Mouse (Mus musculus): ENCODE data around the gene Ate1. TPM values are rescaled to one million over a fixed set of nuclear protein-coding genes. Genes with fewer than 3 reads are reported as not detected.

Gene Ate1
- 58.5 and 68.6 TPM in 2 replicates for polyA plus RNA-seq (2015; fragmentation: Nextera tagmentation; extraction: Ambion mirVana)

- Histone ChIP-seq H3K9ac (replicated peaks; ENCODE audit: low read length) (peak within 1 kb of the TSS; percentile 97), H3K4me2 (replicated peaks; ENCODE audit: low read depth, low read length) (peak within 1 kb of the TSS; percentile 89), H3K4me1 (ENCODE audit: insufficient read depth, low read length) (peaks cover 25% of the 10 kb centered on the region), H3K27me3 (ENCODE audit: insufficient read depth, low read length) (no peaks in the 10 kb centered on the region), H3K9me3 (ENCODE audit: low read length) (no peaks in the 10 kb centered on the region), H3K36me3 (ENCODE audit: insufficient read depth, low read length) (0 out of 2 replicates have a peak, but pooled peaks cover 1% of the 10 kb centered on the region), H3K27ac (ENCODE audit: low read length) (peak within 1 kb of the TSS; percentile 99), H3K4me3 (ENCODE audit: low read length) (peak within 1 kb of the TSS; percentile 94)
- WGBS, result 14% methylated on average over 20 of the region's 20 CpGs
- peak; percentile 0; the same call in 1 of the 2 replicates for ATAC-seq (ENCODE audit: low FRiP score, low TSS enrichment)
These were observed at the start of gene Ate1 for GRCm38 (mm10) chr7:130520049-130520425. Gene Ate1, minus strand, starts transcription at chr7:130520369.

- Histone ChIP-seq H3K4me1 (ENCODE audit: insufficient read depth, low read length) (peaks cover 12% of the 10 kb centered on the region; the same call in 1 of the 2 replicates), H3K27ac (ENCODE audit: low read length) (no peak overlapping the region), H3K4me2 (replicated peaks; ENCODE audit: low read depth, low read length) (no peak overlapping the region), H3K27me3 (ENCODE audit: insufficient read depth, low read length) (no peaks in the 10 kb centered on the region), H3K36me3 (ENCODE audit: insufficient read depth, low read length) (no peaks in the 10 kb centered on the region), H3K4me3 (ENCODE audit: low read length) (no peak overlapping the region), H3K9me3 (ENCODE audit: low read length) (no peaks in the 10 kb centered on the region), H3K9ac (replicated peaks; ENCODE audit: low read length) (no peak overlapping the region)
- peak; percentile 23; the same call in 1 of the 2 replicates for ATAC-seq (ENCODE audit: low FRiP score, low TSS enrichment)
- WGBS, result 41% methylated on average over 9 of the region's 9 CpGs
These were observed 48.7 kb upstream of the Ate1 start for GRCm38 (mm10) chr7:130568783-130569436.

- H3K9me3 ChIP-seq (ENCODE audit: low read length), result no peaks in the 10 kb centered on the region
- no peak overlapping the region for H3K27ac ChIP-seq (ENCODE audit: low read length)
- 0 out of 2 replicates have a peak, but pooled peaks cover 3% of the 10 kb centered on the region for H3K4me1 ChIP-seq (ENCODE audit: insufficient read depth, low read length)
- no peaks in the 10 kb centered on the region for H3K36me3 ChIP-seq (ENCODE audit: insufficient read depth, low read length)
- 75% methylated on average over 3 of the region's 3 CpGs for WGBS
- H3K27me3 ChIP-seq (ENCODE audit: insufficient read depth, low read length), result no peaks in the 10 kb centered on the region
- no peak overlapping the region for H3K4me3 ChIP-seq (ENCODE audit: low read length)
- no peak overlapping the region for H3K9ac ChIP-seq (replicated peaks; ENCODE audit: low read length)
- H3K4me2 ChIP-seq (replicated peaks; ENCODE audit: low read depth, low read length), result no peak overlapping the region
- ATAC-seq (ENCODE audit: low FRiP score, low TSS enrichment), result no peak
These were observed 44.4 kb upstream of the Ate1 start for GRCm38 (mm10) chr7:130564596-130564995.

GRCm38 (mm10) chr7:130563880-130564279, 43.7 kb upstream of the Ate1 start:
- H3K27ac ChIP-seq (ENCODE audit: low read length), result no peak overlapping the region
- no peak overlapping the region for H3K4me3 ChIP-seq (ENCODE audit: low read length)
- H3K36me3 ChIP-seq (ENCODE audit: insufficient read depth, low read length), result no peaks in the 10 kb centered on the region
- no peaks in the 10 kb centered on the region for H3K27me3 ChIP-seq (ENCODE audit: insufficient read depth, low read length)
- no peaks in the 10 kb centered on the region for H3K4me1 ChIP-seq (ENCODE audit: insufficient read depth, low read length)
- H3K9ac ChIP-seq (replicated peaks; ENCODE audit: low read length), result no peak overlapping the region
- 65% methylated on average over 4 of the region's 4 CpGs for WGBS
- no peaks in the 10 kb centered on the region for H3K9me3 ChIP-seq (ENCODE audit: low read length)
- no peak for ATAC-seq (ENCODE audit: low FRiP score, low TSS enrichment)
- no peak overlapping the region for H3K4me2 ChIP-seq (replicated peaks; ENCODE audit: low read depth, low read length)

- no peaks in the 10 kb centered on the region for H3K36me3 ChIP-seq (ENCODE audit: insufficient read depth, low read length)
- H3K9me3 ChIP-seq (ENCODE audit: low read length), result no peaks in the 10 kb centered on the region
- 90% methylated on average over 4 of the region's 4 CpGs for WGBS
- no peak overlapping the region for H3K9ac ChIP-seq (replicated peaks; ENCODE audit: low read length)
- ATAC-seq (ENCODE audit: low FRiP score, low TSS enrichment), result no peak
- H3K4me3 ChIP-seq (ENCODE audit: low read length), result no peak overlapping the region
- H3K4me2 ChIP-seq (replicated peaks; ENCODE audit: low read depth, low read length), result no peak overlapping the region
- no peak overlapping the region for H3K27ac ChIP-seq (ENCODE audit: low read length)
- H3K4me1 ChIP-seq (ENCODE audit: insufficient read depth, low read length), result no peaks in the 10 kb centered on the region
- H3K27me3 ChIP-seq (ENCODE audit: insufficient read depth, low read length), result no peaks in the 10 kb centered on the region
These were observed 43.1 kb upstream of the Ate1 start for GRCm38 (mm10) chr7:130563276-130563675.

- Histone ChIP-seq H3K27me3 (ENCODE audit: insufficient read depth, low read length) (no peaks in the 10 kb centered on the region), H3K36me3 (ENCODE audit: insufficient read depth, low read length) (no peaks in the 10 kb centered on the region), H3K4me3 (ENCODE audit: low read length) (no peak overlapping the region), H3K27ac (ENCODE audit: low read length) (no peak overlapping the region), H3K4me2 (replicated peaks; ENCODE audit: low read depth, low read length) (no peak overlapping the region), H3K9me3 (ENCODE audit: low read length) (no peaks in the 10 kb centered on the region), H3K4me1 (ENCODE audit: insufficient read depth, low read length) (no peaks in the 10 kb centered on the region), H3K9ac (replicated peaks; ENCODE audit: low read length) (no peak overlapping the region)
- 81% methylated on average over 1 of the region's 1 CpGs for WGBS
- no peak for ATAC-seq (ENCODE audit: low FRiP score, low TSS enrichment)
These were observed 40.8 kb upstream of the Ate1 start for GRCm38 (mm10) chr7:130560933-130561332.

- ATAC-seq (ENCODE audit: low FRiP score, low TSS enrichment), result no peak
- 80% methylated on average over 4 of the region's 4 CpGs for WGBS
- Histone ChIP-seq H3K36me3 (ENCODE audit: insufficient read depth, low read length) (no peaks in the 10 kb centered on the region), H3K4me1 (ENCODE audit: insufficient read depth, low read length) (no peaks in the 10 kb centered on the region), H3K27me3 (ENCODE audit: insufficient read depth, low read length) (no peaks in the 10 kb centered on the region), H3K9me3 (ENCODE audit: low read length) (no peaks in the 10 kb centered on the region), H3K4me3 (ENCODE audit: low read length) (no peak overlapping the region), H3K9ac (replicated peaks; ENCODE audit: low read length) (no peak overlapping the region), H3K27ac (ENCODE audit: low read length) (no peak overlapping the region), H3K4me2 (replicated peaks; ENCODE audit: low read depth, low read length) (no peak overlapping the region)
These were observed 38.4 kb upstream of the Ate1 start for GRCm38 (mm10) chr7:130558592-130558991.

- 79% methylated on average over 5 of the region's 5 CpGs for WGBS
- ATAC-seq (ENCODE audit: low FRiP score, low TSS enrichment), result no peak
- Histone ChIP-seq H3K4me1 (ENCODE audit: insufficient read depth, low read length) (no peaks in the 10 kb centered on the region), H3K27ac (ENCODE audit: low read length) (no peak overlapping the region), H3K36me3 (ENCODE audit: insufficient read depth, low read length) (no peaks in the 10 kb centered on the region), H3K4me3 (ENCODE audit: low read length) (no peak overlapping the region), H3K4me2 (replicated peaks; ENCODE audit: low read depth, low read length) (no peak overlapping the region), H3K27me3 (ENCODE audit: insufficient read depth, low read length) (no peaks in the 10 kb centered on the region), H3K9ac (replicated peaks; ENCODE audit: low read length) (no peak overlapping the region), H3K9me3 (ENCODE audit: low read length) (no peaks in the 10 kb centered on the region)
These were observed 35.4 kb upstream of the Ate1 start for GRCm38 (mm10) chr7:130555597-130555996.

GRCm38 (mm10) chr7:130553321-130553720, 33.2 kb upstream of the Ate1 start:
- Histone ChIP-seq H3K27ac (ENCODE audit: low read length) (no peak overlapping the region), H3K9me3 (ENCODE audit: low read length) (no peaks in the 10 kb centered on the region), H3K4me2 (replicated peaks; ENCODE audit: low read depth, low read length) (no peak overlapping the region), H3K9ac (replicated peaks; ENCODE audit: low read length) (no peak overlapping the region), H3K4me3 (ENCODE audit: low read length) (no peak overlapping the region), H3K27me3 (ENCODE audit: insufficient read depth, low read length) (no peaks in the 10 kb centered on the region), H3K4me1 (ENCODE audit: insufficient read depth, low read length) (no peaks in the 10 kb centered on the region), H3K36me3 (ENCODE audit: insufficient read depth, low read length) (no peaks in the 10 kb centered on the region)
- 71% methylated on average over 4 of the region's 4 CpGs for WGBS
- no peak for ATAC-seq (ENCODE audit: low FRiP score, low TSS enrichment)

- Histone ChIP-seq H3K36me3 (ENCODE audit: insufficient read depth, low read length) (no peaks in the 10 kb centered on the region), H3K27ac (ENCODE audit: low read length) (no peak overlapping the region), H3K4me3 (ENCODE audit: low read length) (no peak overlapping the region), H3K9ac (replicated peaks; ENCODE audit: low read length) (no peak overlapping the region), H3K27me3 (ENCODE audit: insufficient read depth, low read length) (no peaks in the 10 kb centered on the region), H3K9me3 (ENCODE audit: low read length) (no peaks in the 10 kb centered on the region), H3K4me1 (ENCODE audit: insufficient read depth, low read length) (no peaks in the 10 kb centered on the region), H3K4me2 (replicated peaks; ENCODE audit: low read depth, low read length) (no peak overlapping the region)
- peak; percentile 23; the same call in 1 of the 2 replicates for ATAC-seq (ENCODE audit: low FRiP score, low TSS enrichment)
- WGBS, result 50% methylated on average over 5 of the region's 5 CpGs
These were observed 32.6 kb upstream of the Ate1 start for GRCm38 (mm10) chr7:130552780-130553179.
